Mouse (Mus musculus) urinary bladder, adult 2 months (tissue): ENCODE measurements around the gene Grid1. TPM values are rescaled to one million over a fixed set of nuclear protein-coding genes. Genes with fewer than 3 reads are reported as not detected.

Experiments used
- DNase-seq: peaks from one replicate; pipeline ENCODE4 v3.0.0; 2022; ENCODE audit warnings: low spot score
- polyA plus RNA-seq: library from polyadenylated mRNA; depleted of rRNA; stranded (reverse); fragments of >200 nt; gene quantifications from 2 replicates; pipeline ENCODE4 v1.2.3, GENCODE M21; 2012

The Grid1 gene
- polyA plus RNA-seq, 1 experiment: 0.07 TPM

- no peak for DNase-seq
Measured at GRCm38 (mm10) chr14:35008674-35009073, 188.8 kb downstream of the Grid1 start.

DNA sequence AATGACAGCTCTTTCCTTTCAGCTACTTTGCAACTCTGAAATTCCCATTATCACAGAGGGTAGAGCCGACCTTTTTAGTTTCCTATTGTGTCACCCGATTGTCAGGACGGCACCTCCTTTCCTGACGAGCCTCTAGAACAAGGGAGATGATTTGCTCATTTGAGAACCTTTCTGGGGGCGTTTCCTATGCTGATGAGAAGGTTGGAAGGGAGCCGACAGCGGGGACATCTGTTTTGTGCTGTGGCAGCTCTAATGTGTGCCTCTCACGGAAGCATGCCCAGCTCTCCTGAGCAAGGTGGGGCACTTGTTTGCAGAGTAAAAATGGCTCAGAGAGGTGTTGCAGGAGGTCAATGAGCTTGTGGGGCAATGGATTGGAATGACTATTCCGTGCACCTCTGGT, 189.2 kb downstream of the Grid1 start:
- no peak for DNase-seq

DNA sequence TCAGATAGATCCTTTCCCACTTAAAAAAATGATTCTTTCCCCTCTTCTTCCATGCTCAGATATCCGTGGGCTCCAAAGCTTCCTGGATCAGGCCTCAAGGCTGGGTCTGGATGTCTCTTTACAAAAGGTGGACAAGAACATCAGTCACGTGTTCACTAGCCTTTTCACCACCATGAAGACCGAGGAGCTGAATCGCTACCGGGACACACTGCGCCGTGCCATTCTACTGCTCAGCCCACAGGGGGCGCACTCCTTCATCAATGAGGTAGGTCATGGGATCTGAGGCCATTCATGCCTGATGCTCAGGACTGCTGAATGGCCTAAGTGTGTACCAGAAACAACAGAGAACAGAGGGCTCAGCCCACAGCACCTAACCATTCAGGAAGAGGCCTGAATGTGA, 206.8 kb downstream of the Grid1 start:
- no peak for DNase-seq

DNA sequence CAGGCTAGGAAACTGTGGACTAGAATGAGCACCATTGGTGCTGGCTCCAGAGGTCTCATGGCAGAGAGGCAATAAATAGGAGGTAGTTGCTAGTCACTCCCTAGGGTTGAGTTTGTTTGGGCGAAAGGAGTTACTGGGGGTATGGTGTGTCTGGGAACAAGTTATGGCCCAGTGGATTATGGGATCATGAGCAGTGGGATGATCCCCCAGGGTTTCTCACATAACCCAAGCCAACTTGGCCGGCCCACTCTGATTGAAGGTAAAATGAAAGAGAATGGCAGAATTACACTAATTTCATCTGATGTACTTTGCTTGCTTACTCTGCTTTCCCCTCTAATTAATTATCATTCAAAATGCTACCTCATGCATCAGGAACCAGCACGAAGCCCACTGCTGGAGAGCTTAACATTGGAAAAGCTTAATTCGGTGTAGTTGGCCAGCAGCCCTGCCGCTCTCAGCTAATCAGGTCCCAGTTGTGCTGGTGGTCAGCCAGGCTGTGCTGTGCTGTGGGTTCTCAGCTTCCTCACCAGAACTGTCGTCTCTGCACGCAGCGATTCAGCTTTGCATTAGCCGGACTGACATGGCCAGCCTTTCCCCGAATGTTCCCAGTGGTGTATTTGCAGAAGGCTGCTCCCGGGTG, 207.7 kb downstream of the Grid1 start:
- no peak for DNase-seq

- no peak for DNase-seq
Measured at GRCm38 (mm10) chr14:35029626-35030025, 209.7 kb downstream of the Grid1 start.

DNA sequence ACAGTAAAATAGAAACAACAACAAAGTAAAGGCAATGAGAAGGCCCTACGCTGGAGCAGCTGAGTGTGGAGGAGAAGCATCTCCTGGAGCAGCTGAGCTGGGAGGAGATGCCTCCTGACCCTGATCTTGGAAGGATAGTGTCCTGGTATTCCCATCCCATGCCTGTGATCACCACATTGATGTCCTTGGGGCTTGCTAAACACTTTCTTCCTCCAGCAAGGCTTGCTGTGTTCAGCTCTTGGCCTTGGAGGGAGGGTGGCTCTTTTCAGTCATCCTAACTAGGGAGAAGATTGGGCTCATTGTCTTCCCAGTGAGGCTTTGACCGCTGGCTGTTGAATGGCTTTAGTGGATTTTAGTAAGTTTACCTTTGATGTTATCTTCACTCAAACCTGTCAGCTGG, 210.4 kb downstream of the Grid1 start:
- DNase-seq: no peak

- DNase-seq: no peak
Measured at GRCm38 (mm10) chr14:35032283-35032682, 212.4 kb downstream of the Grid1 start.

GRCm38 (mm10) chr14:35044268-35044667, 224.4 kb downstream of the Grid1 start:
- DNase-seq: no peak

DNA sequence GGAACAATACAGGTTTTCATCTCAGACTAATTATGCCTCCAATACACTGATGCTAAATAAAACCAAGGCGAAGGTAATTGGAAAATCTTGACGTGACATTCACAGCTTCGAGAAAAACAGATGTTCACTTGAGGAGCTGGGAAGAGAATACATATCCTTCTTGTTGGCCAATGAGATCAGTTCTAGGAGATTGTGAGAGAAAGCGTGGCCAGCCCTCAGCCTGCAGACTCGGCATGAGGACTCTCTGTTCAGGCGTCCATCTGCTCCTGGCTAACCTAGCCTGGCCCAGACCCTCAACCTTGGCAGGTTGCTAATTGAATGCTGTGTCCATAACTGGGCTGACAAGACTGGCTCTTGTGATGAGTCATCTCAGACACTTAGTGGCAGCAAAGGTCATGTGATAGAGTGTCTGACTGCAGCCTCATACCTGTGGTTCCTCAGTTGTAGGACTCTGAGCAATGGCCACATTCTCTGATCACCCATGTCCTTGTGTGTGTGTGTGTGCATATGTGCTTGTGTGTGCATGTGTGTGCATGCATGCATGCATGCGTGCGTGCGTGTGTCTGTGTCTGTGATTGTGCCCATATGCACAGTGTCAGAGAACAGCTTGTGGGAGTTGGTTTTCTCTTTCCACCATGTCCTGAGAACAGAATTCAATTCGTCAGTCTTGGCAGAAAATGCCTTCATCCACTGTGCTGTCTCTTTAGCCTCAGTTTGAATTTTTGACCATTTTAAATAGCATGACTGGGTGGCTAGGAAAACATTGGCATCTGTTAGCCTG, 225.2 kb downstream of the Grid1 start:
- DNase-seq: no peak

GRCm38 (mm10) chr14:35049231-35049630, 229.3 kb downstream of the Grid1 start:
- DNase-seq: no peak

DNA sequence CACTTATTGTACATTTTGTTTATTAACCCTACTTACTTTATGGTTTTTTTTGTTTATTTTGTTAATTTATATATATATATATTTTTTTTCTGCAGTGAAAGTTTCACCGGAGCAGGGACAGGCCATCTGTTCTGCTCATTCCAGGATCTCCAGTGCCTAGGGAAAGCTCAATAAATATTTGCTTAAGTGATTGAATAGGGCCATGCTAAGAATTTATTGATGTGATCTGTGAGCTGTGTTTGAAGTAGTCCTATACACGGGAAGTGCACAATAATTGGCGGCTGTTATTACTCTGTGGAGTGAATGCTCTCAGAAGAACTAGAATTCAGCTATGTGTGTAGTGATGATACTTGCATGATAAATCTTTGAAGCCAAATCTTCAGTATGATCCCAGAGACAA, 234.2 kb downstream of the Grid1 start:
- DNase-seq: no peak

- DNase-seq: no peak
Measured at GRCm38 (mm10) chr14:35074636-35075035, 254.7 kb downstream of the Grid1 start.

GRCm38 (mm10) chr14:35079954-35080353, 260.0 kb downstream of the Grid1 start:
- no peak for DNase-seq

GRCm38 (mm10) chr14:35092646-35093045, 272.7 kb downstream of the Grid1 start:
- no peak for DNase-seq

- DNase-seq: no peak
Measured at GRCm38 (mm10) chr14:35093561-35094186, 273.8 kb downstream of the Grid1 start.

GRCm38 (mm10) chr14:35095506-35096059, 275.7 kb downstream of the Grid1 start:
- no peak for DNase-seq

- DNase-seq: no peak
Measured at GRCm38 (mm10) chr14:35096085-35096484, 276.2 kb downstream of the Grid1 start.

- no peak for DNase-seq
Measured at GRCm38 (mm10) chr14:35097166-35097565, 277.3 kb downstream of the Grid1 start.

- DNase-seq: no peak
Measured at GRCm38 (mm10) chr14:35103639-35104210, 283.8 kb downstream of the Grid1 start.

DNA sequence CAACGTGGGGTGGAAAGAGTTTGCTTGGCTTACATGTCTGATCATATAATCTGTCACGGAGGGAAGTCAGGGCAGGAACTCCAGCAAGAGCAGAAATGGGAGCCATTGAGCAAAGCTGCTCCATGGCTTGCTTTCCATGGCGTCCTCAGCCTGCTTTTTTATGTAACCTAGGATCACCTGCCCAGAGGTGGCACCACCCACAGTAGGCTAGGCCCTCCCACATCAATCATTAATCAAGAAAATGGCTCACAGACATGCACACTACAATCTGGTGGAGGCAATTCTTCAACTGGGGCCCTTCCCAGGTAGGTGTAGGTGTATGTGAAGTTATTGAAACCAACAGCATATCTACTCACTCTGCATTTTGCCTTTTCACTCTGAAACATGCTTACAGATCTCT, 287.7 kb downstream of the Grid1 start:
- no peak for DNase-seq

- DNase-seq: no peak
Measured at GRCm38 (mm10) chr14:35110928-35111327, 291.0 kb downstream of the Grid1 start.
